In the genomic region with DNA sequence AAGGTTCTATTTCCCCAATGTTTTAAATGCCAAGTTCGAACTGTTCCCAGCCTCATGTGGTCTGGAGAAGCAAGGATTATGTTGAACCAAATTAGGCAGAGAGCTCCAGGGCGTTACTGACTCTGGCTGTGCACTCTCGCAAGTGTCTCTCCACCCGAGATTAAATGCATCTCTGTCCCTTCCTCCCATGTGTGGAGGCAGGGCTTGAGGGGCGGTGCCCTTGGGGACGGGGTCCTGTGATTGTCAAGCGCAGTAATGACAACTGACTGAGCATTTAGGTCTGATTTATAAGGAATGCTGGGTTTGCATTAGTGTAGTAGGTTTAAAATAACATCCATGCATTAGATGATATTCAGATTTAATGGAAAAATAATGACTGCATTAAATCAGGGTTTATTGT, we compare ENCODE assay signal across 17 mouse cellular contexts.
DNase-seq lines count a peak whose midpoint lies in the region; ATAC-seq and TF ChIP-seq lines count a peak whose summit lies in the region.
"Had no signal": no experiment of that assay in that cellular context is flagged by ENCODE, and none has a peak within 500 bp of the region (broad histone marks: within the 10 kb centered on the region; RNA-seq: fewer than 3 reads in every experiment).

No protein-coding gene starts in this region.

- H3K9ac ChIP-seq in hindbrain, postnatal 0 days (replicated peaks; ENCODE audit: low read length): no peak overlapping the region
- no peak overlapping the region for H3K9ac ChIP-seq in hindbrain, embryonic 11.5 days (ENCODE audit: low read depth, low read length)
- H3K9ac ChIP-seq in neural tube, embryonic 15.5 days (replicated peaks): no peak overlapping the region
- H3K9ac ChIP-seq: embryonic facial prominence, embryonic 12.5 days; forebrain, embryonic 15.5 days had no signal

- H3K4me2 ChIP-seq in hindbrain, postnatal 0 days (ENCODE audit: low read depth, low read length): no peak overlapping the region
- no peak overlapping the region for H3K4me2 ChIP-seq in hindbrain, embryonic 11.5 days (replicated peaks; ENCODE audit: low read depth, low read length)
- H3K4me2 ChIP-seq in neural tube, embryonic 15.5 days: no peak overlapping the region
- H3K4me2 ChIP-seq: embryonic facial prominence, embryonic 12.5 days; forebrain, embryonic 15.5 days had no signal

- no peak overlapping the region for H3K4me3 ChIP-seq in hindbrain, postnatal 0 days (ENCODE audit: low read length)
- H3K4me3 ChIP-seq in hindbrain, embryonic 11.5 days (ENCODE audit: low read depth, low read length): no peak overlapping the region
- no peak overlapping the region for H3K4me3 ChIP-seq in neural tube, embryonic 15.5 days (replicated peaks)
- H3K4me3 ChIP-seq: embryonic facial prominence, embryonic 12.5 days; forebrain, embryonic 15.5 days; heart, embryonic 10.5 days had no signal

- no peaks in the 10 kb centered on the region for H3K9me3 ChIP-seq in hindbrain, postnatal 0 days (ENCODE audit: low read length)
- no peaks in the 10 kb centered on the region for H3K9me3 ChIP-seq in hindbrain, embryonic 11.5 days (ENCODE audit: control insufficient read depth, low read length)
- no peaks in the 10 kb centered on the region for H3K9me3 ChIP-seq in neural tube, embryonic 15.5 days (replicated peaks)
- H3K9me3 ChIP-seq: embryonic facial prominence, embryonic 12.5 days; forebrain, embryonic 15.5 days; heart, embryonic 10.5 days had no signal

- H3K27ac ChIP-seq in hindbrain, postnatal 0 days: no peak overlapping the region
- no peak overlapping the region for H3K27ac ChIP-seq in hindbrain, embryonic 11.5 days (ENCODE audit: low read depth, low read length)
- H3K27ac ChIP-seq in neural tube, embryonic 15.5 days (replicated peaks): 0 out of 2 replicates have a peak overlapping the region, but pooled peaks have one; percentile 38
- H3K27ac ChIP-seq: embryonic facial prominence, embryonic 12.5 days; forebrain, embryonic 15.5 days; heart, embryonic 10.5 days had no signal

- no peaks in the 10 kb centered on the region for H3K27me3 ChIP-seq in hindbrain, postnatal 0 days (ENCODE audit: insufficient read depth, low read length)
- no peaks in the 10 kb centered on the region for H3K27me3 ChIP-seq in hindbrain, embryonic 11.5 days (ENCODE audit: control insufficient read depth, insufficient read depth, low read length)
- no peaks in the 10 kb centered on the region for H3K27me3 ChIP-seq in neural tube, embryonic 15.5 days (replicated peaks)
- H3K27me3 ChIP-seq: CH12.LX; forebrain, embryonic 15.5 days; Patski had no signal

- 63% methylated on average over 7 of the region's 7 CpGs for WGBS in hindbrain, postnatal 0 days
- WGBS in hindbrain, embryonic 11.5 days: 69% methylated on average over 7 of the region's 7 CpGs
- WGBS in neural tube, embryonic 15.5 days: 50% methylated on average over 7 of the region's 7 CpGs

- ATAC-seq in hindbrain, postnatal 0 days: no peak
- no peak for ATAC-seq in hindbrain, embryonic 11.5 days (ENCODE audit: low FRiP score)
- ATAC-seq in neural tube, embryonic 15.5 days (ENCODE audit: low FRiP score): peak; percentile 66; the same call in 1 of the 2 replicates
- ATAC-seq: activated CD4-positive, CD25-positive, alpha-beta regulatory T cell, adult 4 months; forebrain, embryonic 15.5 days; intestine, embryonic 16.5 days; Patski had no signal

- no peak for TF ChIP-seq CTCF in hindbrain, postnatal 0 days (IDR thresholded peaks at IDR 0.05; ENCODE audit: low read depth)

- no peaks in the 10 kb centered on the region for H3K4me1 ChIP-seq in hindbrain, postnatal 0 days (ENCODE audit: insufficient read depth, low read length)
- no peaks in the 10 kb centered on the region for H3K4me1 ChIP-seq in hindbrain, embryonic 11.5 days (replicated peaks; ENCODE audit: control insufficient read depth, insufficient read depth, low read length)
- H3K4me1 ChIP-seq in neural tube, embryonic 15.5 days: peaks cover 7% of the 10 kb centered on the region
- H3K4me1 ChIP-seq: embryonic facial prominence, embryonic 12.5 days; forebrain, embryonic 15.5 days had no signal

- DNase-seq in cerebellum, postnatal 14 days: peak; percentile 12 to 29
- DNase-seq in cerebellum, adult 11 months: no peak
- DNase-seq in hindbrain, postnatal 0 days (ENCODE audit: low spot score): peak; percentile 5
- no peak for DNase-seq in hindbrain, embryonic 11.5 days (ENCODE audit: low spot score)
- no peak for DNase-seq in adrenal gland, postnatal 36 days
- DNase-seq: embryo, embryonic 11 days; gastrocnemius, postnatal 36 days; heart, adult 18-20 months; heart, postnatal 10 days had no signal

- H3K36me3 ChIP-seq in hindbrain, postnatal 0 days (ENCODE audit: insufficient read depth, low read length): no peaks in the 10 kb centered on the region
- H3K36me3 ChIP-seq in hindbrain, embryonic 11.5 days (ENCODE audit: control insufficient read depth, insufficient read depth, low read length): no peaks in the 10 kb centered on the region
- H3K36me3 ChIP-seq in neural tube, embryonic 15.5 days: no peaks in the 10 kb centered on the region
- H3K36me3 ChIP-seq: embryonic facial prominence, embryonic 12.5 days; forebrain, embryonic 15.5 days; heart, embryonic 10.5 days had no signal

Comparison
In these comparisons a context has a peak if more than half of its experiments do, and no peak if none do; other contexts are left out.
1. DNase-seq: peak in cerebellum, postnatal 14 days (2 of 2) and hindbrain, postnatal 0 days (single experiment); none in cerebellum, adult 11 months (single experiment), hindbrain, embryonic 11.5 days (single experiment) and adrenal gland, postnatal 36 days (0 of 2).